Mouse (Mus musculus) Muller cell, postnatal 12 days (primary cell): Measurements from ENCODE around the gene Olfr769.
"Not testable (repeated sequence)": the region's sequence is repeated elsewhere in the genome, so short reads cannot be mapped to it uniquely, and the experiment has no call there.

Source experiments
- DNase-seq: peaks from one replicate; pipeline ENCODE4 v3.0.0-alpha.2; 2015; ENCODE audit errors: inconsistent ontology term

Gene Olfr769

GRCm38 (mm10) chr10:129117761-129118160, at the start of gene Olfr769:
Gene Olfr769 (minus strand): TSS chr10:129117861.
- DNase-seq = no peak

- no peak for DNase-seq
These were observed 47.0 kb upstream of the Olfr769 start, which contains the start of gene Olfr771 for GRCm38 (mm10) chr10:129164651-129165050. Gene Olfr771 (minus strand): TSS chr10:129164751.

GRCm38 (mm10) chr10:129138898-129139297, 21.2 kb upstream of the Olfr769 start, which contains the start of gene Olfr770:
Gene Olfr770 (minus strand): TSS chr10:129138998.
- peak; percentile 52 for DNase-seq

- DNase-seq = no peak
These were observed 2.5 kb downstream of the Olfr769 start for GRCm38 (mm10) chr10:129115146-129115545.

GRCm38 (mm10) chr10:129101231-129101630, 16.4 kb downstream of the Olfr769 start:
- peak; percentile 21 for DNase-seq

GRCm38 (mm10) chr10:129099275-129099674, 18.4 kb downstream of the Olfr769 start, which contains the start of gene Olfr768:
Gene Olfr768 (minus strand): TSS chr10:129099375.
- DNase-seq = no peak

GRCm38 (mm10) chr10:129082810-129083209, 34.9 kb downstream of the Olfr769 start, which contains the start of gene Olfr767:
Gene Olfr767 (minus strand): TSS chr10:129082910.
- DNase-seq = not testable (repeated sequence)

- DNase-seq = no peak
These were observed 48.8 kb downstream of the Olfr769 start, which contains the start of gene Olfr766-ps1 for GRCm38 (mm10) chr10:129068877-129069276. Gene Olfr766-ps1 (minus strand): TSS chr10:129068977.
